Mouse (Mus musculus) megakaryocyte-erythroid progenitor cell, adult 5-6 weeks (primary cell): ENCODE measurements around the gene Fam53b. TPM values are rescaled to one million over a fixed set of nuclear protein-coding genes. Genes with fewer than 3 reads are reported as not detected.

Experiments used
- ATAC-seq: replicated peaks from 2 replicates; pipeline ENCODE4 v1.8.0; 2016; ENCODE audit warnings: mild to moderate bottlenecking, inconsistent platforms; ENCODE audit not compliant: severe bottlenecking, poor library complexity, low FRiP score, low TSS enrichment
- total RNA-seq, 2 experiments: library from RNA; stranded (forward) in 1 of 2; stranded (reverse) in 1 of 2; fragments of 200-1000, 215-1000 nt in 1 of 2; fragments of >200 nt in 1 of 2; fragmentation: Nextera tagmentation in 1 of 2; gene quantifications; 2 replicates each; pipeline ENCODE4 v1.2.3; 2014 to 2017

Fam53b gene
- total RNA-seq (2014; fragmentation: Nextera tagmentation) (47.0 and 61.6 TPM in 2 replicates), total RNA-seq (2017) (11.5 and 21.2 TPM in 2 replicates)

DNA sequence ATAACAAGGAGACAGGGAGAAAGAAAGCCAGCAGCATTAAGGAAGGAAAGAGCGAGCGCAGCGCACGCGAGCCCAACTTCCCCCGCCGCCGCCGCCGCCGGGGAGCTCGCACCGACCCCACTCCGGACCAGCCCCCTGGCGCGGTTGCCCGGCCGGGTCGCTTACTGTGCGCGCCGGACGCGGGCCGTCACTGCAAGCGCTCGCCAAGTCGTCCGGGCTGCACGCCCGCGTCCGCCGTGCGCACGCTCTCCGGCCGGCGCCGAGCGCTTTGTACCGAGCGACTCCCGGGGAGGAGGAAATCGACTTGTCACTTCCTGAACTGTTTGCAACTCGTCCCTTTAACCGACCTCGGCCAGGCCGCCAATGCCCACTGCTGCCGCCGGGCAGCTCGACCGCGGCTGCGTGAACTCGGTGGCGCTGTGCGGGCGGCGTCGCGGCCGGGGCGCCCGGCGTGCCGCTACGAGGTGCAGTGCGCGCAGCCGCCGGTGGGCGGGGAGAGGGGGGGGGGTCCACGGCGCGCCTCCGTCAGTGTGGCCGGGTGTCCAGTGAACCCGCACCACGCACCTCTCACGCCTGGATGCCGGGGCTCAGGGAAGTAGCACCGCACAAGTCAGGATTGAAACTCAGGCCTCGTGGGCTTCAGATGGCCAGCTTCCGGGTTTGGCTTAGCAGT, at the start of gene Fam53b:
Gene Fam53b, minus strand, starts transcription at position 471 of the 673 bp plus-strand sequence.
- peak; percentile 11; the same call in 1 of the 2 replicates for ATAC-seq

DNA sequence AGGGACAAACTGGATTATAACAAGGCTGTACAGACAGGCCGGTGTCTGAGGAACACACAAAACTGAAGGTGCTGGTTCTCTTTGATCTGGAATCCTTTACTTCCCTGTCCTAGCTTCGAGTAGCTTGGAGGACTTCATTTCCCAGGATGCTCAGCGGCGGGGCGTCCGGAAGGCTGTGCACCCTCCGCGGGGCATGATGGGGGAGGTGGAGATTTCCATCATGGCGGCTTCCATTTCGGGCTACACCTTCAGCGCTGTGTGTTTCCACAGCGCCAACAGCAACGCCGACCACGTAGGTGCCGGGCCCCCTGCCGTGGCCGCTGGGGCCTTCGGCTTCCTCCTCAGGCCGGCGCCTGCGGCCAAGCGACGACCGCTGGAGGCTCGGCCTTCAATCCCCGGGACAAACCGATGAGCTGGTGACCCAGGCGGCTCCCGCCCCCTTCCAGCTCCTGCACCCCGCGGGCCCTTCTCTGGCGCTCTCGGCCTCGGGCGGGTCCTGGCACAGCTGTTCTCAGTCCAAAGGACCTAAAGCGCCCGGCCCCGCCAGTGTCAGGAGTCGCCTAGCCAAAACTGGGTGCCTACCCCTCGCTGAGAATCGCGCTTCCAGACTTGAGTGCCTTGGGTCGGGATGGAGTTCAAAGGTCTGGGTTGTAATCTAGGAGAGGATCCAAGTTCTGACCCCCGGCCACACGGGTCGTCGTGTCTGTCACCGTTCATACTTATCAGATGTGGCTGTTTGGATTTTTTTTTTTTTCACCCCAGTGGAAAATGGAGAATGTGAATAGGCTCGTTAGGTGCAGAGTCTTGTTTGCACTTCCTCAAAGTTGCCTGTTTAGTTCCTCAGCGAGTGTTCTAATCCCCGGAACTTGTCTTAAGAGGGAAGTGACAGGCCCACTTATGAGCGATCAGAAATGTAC, 45.6 kb upstream of the Fam53b start, which contains the start of gene Abraxas2:
Gene Abraxas2, plus strand, starts transcription at position 184 of the 917 bp plus-strand sequence.
- peak; percentile 93 for ATAC-seq

DNA sequence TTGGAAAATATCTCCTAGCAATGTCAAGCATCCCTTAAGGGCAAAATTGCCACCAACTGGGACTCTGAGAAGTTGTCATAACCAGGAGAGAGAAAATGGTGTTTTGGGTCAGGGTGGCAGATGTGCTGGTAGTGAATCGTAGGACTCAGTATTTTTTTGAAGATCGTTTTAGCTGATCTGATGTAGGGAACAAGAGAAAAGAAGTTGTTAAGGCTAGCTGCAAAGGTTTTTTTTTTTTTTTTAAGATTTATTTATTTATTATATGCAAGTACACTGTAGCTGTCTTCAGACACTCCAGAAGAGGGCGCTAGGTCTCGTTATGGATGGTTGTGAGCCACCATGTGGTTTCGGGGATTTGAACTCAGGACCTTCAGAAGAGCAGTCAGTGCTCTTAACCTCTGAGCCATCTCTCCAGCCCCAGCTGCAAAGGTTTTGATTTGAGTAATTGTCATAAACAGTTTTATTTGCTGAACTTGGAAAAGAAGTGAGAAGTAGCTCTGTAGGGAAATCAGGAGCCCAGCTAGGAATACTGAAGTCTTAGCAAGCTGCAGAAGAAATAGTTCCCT, 44.4 kb upstream of the Fam53b start:
- ATAC-seq, result no peak

DNA sequence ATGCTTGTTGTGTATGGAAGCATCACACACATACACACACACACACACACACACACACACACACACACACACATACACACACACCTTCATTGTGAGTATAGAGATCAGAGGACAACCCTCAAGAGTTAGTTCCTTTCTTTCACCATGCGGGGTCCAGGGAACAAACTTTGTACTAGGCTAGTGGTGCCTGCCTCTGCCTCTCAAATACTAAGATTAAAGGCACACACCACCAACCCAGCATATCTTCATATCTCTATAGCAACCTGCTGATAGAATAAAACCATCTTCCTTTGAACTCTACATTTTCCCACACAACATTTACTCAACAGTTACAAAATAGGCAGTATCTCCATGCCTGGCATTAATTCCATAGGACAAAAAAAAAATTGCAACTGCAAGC, 42.4 kb upstream of the Fam53b start:
- ATAC-seq, result no peak

DNA sequence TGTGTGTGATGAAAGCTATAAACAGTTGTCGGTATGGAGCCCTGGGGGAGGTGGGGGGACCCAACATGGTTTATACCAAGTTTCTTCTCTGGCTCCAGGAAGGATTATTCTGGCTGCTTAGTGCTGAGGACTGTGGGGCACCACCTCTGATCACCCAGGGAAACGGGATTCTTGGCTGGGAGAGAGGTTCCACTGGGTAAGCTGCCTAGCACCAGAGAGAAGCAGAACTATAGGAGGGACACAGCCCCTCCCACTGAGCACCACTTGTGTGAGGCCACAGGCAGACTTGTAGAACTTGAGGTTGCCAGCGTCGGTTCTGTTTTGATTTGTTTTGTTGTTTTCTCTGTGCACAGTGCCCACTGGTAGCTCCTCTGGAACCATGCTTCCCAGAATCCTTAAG, 40.3 kb upstream of the Fam53b start:
- no peak for ATAC-seq

DNA sequence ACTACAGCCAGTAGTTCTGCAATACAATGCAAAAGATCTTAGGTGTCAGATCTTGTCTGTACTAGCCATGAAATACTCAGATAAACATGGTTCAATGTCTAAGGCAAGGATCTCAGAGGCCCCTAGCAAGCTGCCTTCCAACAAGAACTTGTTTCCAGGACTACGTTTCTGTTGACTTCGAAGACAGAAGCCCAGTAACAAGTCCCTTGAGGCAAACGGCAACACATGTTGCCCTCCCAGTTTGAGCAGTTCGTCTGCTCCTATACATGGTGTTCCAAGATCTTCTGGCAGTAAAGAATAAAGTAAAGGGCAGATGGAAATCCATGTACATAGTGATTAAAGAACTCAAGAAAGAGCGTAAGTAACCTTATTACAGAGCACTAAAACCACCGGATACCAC, 39.7 kb upstream of the Fam53b start:
- no peak for ATAC-seq

DNA sequence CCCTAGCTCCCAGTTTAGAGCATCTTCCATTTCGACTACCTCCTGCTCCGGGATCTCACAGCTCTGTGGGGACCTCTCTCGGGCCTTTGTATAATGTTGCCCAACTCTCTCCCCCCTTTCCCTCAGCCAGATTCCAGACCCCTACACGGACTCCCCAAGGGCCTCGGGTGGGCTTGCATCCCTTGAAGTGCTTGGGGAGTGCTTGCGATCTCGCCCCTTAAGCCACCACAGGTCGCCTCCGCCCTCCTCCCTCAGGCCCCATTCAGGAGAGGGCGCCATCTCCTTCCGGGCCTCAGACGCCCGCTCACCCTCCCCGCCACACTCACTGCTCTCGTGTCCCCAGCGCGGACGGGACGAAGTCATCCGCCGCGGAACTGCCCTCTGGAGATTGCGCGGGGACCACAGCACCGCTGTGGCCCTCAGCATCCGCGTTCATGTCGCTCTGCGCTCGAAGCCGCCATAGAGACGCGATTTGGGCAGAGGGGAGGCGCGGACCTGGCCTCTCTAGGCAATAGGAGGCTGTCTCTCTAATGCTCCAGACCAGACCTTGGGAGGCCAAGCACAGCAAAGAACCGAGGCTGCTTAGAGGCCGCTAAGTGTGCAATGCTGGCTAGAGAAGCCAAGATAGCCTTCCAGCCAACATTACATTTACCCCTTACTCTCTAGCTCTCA, 38.6 kb upstream of the Fam53b start, which contains the start of gene Eef1akmt2:
Gene Eef1akmt2, minus strand, starts transcription at position 501 of the 672 bp plus-strand sequence.
- peak; percentile 96 for ATAC-seq

DNA sequence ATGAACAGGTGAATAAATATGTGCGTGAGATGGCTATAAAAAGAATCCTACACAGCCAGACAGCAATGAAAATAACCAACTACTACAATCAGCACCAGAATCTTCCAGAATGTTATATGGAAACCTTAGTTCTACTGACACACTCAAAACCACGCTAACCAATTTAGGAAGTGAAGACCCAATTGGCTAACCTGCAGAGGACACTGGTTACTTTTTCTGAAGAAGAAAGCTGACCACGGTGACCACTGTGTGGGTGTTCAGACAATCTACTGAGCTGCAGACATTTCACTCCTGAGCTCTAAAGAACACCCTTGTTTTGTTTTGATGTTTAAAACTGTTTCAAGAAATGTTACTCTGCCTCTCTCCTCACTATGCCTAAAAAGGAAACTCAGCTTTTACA, 29.5 kb upstream of the Fam53b start:
- no peak for ATAC-seq

DNA sequence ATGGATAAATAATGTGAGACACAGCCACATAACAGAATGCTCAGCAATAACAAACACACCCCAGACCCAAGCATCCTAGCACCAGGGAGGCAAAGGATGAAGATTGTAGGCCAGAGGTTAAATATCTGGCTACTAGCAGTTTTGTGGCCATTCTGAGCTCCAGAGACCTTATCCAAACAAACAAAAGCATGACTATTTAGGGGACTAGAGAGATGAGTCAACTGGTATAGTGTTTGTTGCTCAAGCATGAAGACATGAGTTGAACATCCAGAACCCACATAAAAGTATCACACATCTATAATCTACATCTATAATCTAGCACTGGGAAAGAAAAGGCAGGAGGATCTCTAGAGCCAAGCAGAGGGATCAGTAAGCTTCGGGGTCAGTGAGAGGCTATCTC, 28.8 kb upstream of the Fam53b start:
- ATAC-seq, result no peak

DNA sequence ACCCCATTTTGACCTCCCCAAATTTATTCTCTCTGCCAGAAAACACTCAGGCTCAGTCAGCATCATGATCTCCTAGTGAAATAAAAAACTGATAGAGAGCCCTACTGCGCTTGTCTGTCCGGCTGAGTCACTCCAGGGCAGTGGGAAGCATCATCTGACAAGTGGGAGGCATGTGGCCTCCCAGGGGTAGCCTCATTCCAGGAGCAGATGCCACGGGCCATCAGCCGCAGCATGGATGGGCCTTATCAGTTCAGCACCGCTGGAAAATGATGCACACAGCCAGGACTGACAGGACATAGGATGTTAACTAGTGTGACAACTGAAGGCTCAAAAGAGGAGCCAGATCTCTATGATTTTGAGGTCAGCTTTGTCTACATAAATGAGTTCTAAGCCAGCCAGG, 27.6 kb upstream of the Fam53b start:
- ATAC-seq, result no peak

DNA sequence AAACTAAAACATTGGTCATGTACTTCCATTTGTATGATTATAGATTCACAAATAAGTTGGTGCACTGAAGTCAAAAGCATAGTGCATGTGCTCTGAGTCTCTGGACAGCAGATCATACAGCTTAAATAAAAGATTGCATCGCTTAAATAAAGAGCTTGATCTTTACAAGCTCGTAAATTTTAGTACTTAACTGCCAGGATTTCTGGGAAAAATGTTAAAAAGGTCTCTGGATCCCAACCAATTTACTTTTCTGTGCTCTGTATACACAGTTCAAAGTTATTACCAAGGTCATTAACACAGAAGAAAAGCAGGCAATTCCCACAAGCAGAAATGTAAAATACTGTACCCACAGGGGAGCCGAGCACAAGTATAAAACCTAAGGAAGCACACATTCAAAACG, 17.3 kb upstream of the Fam53b start:
- ATAC-seq, result no peak

DNA sequence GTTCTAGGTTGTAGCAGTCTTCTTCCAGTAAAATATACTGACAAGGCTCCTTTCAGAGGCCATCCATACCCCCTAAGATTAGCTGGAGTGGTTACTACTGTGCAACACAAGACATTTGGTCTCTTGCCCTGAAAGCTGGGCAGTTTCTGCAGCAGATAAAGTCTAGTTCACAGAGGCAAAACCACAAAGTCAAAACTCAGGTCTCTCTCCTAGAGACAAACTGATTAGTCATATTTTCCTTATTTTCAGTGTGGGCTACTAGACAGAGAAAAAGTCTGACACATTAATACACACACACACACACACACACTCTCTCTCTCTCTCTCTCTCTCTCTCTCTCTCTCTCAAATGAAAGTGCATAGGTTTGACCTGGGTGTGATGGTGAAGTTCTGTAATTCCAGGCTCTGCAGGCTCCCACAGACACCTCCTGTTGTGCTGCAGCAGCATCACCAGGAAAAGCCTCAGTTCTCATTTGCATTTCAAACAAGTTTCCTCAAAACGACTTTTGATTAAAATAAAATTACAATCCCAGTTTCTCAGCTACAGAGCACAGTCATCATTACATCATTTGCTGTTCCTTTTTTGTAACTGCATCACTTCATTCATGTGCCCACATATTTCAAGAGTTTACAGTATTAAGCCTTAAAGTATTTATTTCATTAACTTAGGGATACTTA, 10.8 kb upstream of the Fam53b start:
- peak; percentile 92 for ATAC-seq

DNA sequence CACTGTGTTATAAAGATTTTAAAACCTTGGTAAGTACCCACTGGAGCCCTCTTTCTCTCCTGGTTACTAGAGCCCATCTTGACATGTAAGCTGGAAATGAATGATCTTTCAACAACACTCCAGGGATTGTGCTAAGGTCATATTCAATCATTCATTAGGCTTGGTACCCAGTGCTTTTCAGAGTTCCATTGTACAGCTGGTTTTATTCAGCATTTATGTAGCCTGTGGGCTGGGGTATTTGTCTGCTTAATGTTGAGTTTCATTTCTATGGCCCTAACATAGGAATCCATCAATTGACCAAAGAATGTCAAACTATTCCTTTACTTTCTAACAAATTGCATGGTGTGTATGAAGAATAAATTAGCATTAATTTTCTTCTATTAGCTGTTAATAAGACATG, 10.1 kb upstream of the Fam53b start:
- no peak for ATAC-seq

DNA sequence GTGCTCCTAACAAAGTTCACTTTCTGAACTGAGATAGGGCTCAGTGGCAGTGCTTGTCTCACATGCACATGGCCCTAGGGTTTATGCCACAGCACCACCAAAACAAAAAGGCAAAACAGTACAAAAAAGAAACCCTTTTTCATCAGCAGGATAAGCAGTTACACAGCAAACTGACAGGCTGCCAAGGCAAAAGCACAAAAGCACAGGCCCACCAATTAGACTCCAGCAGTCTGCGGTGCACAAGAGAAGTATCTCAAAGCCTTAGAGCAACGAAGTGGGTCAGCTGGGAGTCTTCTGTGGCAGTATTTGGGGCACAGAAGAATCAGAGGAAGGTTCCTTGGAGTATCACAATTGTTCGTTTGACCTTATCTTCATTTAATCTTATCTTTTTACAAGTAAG, 7.0 kb upstream of the Fam53b start:
- no peak for ATAC-seq

DNA sequence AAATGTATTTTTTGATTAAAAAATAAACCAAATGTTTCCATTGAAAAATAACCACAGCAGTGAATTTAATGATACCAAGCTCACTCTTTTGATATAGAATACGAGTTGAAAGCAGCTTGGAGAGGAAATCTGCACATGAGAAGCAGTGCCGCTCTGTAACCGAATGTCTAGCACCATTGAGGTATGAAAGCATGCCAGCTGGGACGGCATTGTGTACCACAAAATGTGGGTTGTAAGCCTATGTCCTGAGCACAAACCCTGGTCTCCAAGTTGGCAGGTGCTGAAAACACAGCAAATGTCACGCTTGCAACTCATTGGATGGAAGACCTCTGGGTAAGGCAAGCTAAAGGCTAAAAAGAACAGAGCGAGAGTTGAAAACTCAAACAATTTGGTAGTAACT, 3.4 kb upstream of the Fam53b start:
- ATAC-seq, result no peak

DNA sequence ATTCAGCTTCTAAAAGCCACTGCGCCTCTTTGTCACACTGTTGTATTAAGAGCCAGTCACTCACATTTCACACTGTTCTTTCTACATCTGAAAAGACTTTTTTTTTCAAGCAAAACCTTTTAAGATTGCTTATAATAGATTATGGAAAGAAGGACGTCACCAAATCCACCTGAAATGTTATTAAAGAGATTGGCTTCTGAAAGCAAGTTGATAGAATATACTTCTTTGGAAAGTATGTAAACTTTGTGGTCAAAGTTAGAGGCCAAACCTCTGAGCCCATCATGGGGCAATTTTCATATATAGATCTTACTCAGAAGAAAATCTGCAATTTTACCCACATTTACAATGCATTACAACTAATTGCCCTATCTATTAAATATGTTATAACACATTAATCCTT, 2.8 kb upstream of the Fam53b start:
- no peak for ATAC-seq

DNA sequence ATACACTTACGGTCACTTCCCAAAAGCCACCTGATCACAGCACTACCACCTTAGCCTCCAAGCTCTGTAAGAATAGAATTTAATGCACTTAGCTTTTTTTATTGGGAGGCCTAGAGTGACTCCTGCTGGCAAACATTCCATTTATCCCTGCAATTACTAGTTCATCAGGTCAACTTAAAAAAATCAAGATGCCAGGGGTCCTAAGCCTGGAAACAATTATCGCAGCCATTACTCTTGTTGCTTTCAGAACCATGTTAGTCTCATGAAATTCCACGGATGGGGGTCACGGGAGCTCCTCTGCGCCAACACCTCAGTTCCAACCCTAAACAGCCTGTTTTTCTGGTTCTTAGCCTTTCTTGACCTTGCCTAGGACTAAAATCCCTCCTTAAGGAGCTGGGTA, 1.4 kb upstream of the Fam53b start:
- no peak for ATAC-seq

DNA sequence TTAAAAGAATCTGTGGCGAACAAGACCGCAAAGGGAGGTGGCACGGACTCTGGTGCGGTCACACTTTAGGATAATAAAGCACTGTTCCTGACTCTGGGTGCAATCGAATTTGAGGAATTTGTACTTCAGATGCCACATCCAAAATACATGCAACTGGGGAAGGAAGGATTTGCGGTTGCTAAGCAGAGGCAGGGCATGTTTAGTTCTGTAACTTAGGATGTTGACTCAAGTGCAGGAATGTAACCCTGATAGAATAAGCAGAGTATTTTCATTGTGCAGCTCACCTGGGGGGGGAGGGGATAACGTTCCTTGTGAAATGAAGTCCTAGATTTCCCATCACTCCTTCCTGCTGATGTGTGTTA, 384 bp upstream of the Fam53b start:
- no peak for ATAC-seq
